Mouse (Mus musculus) midbrain, embryonic 14.5 days (tissue): ENCODE measurements around the gene Arrb1. TPM values are rescaled to one million over a fixed set of nuclear protein-coding genes. Genes with fewer than 3 reads are reported as not detected.

ENCODE experiments used
- ATAC-seq: fragments of 200-750 bp; cut with Nextera tagmentation; 2 replicates; pipeline ENCODE4 v1.8.0; 2017; ENCODE audit warnings: moderate number of reproducible peaks, moderate library complexity; ENCODE audit not compliant: low FRiP score, low TSS enrichment
- DNase-seq: peaks from one replicate; pipeline ENCODE4 v3.0.0-alpha.2; 2015
- H3K27ac ChIP-seq: fragments of 300-500 bp; sonication (generic); replicated peaks from 2 replicates; pipeline ENCODE4 v1.5.1; 2014; ENCODE audit warnings: mild to moderate bottlenecking, low read depth, low read length, moderate library complexity
- H3K27me3 ChIP-seq: fragments of 300-500 bp; sonication (generic); 2 replicates; pipeline ENCODE4 v1.6.1; 2014; ENCODE audit warnings: low read length, control low read depth, mixed read lengths; ENCODE audit not compliant: control insufficient read depth, insufficient read depth
- H3K36me3 ChIP-seq: fragments of 300-500 bp; sonication (generic); 2 replicates; pipeline ENCODE4 v1.6.1; 2014; ENCODE audit warnings: low read length, control low read depth; ENCODE audit not compliant: control insufficient read depth, insufficient read depth
- H3K4me1 ChIP-seq: fragments of 300-500 bp; sonication (generic); 2 replicates; pipeline ENCODE4 v1.6.1; 2014; ENCODE audit warnings: mild to moderate bottlenecking, antibody characterized with exemption, low read length, control low read depth; ENCODE audit not compliant: control insufficient read depth, insufficient read depth
- H3K4me2 ChIP-seq: fragments of 300-500 bp; sonication (generic); 2 replicates; pipeline ENCODE4 v1.6.1; 2014; ENCODE audit warnings: mild to moderate bottlenecking, low read length, moderate library complexity
- H3K4me3 ChIP-seq: fragments of 300-500 bp; sonication (generic); replicated peaks from 2 replicates; pipeline ENCODE4 v1.5.1; 2014; ENCODE audit warnings: low read depth, low read length
- H3K9ac ChIP-seq: fragments of 300-500 bp; sonication (generic); replicated peaks from 2 replicates; pipeline ENCODE4 v1.6.1; 2014; ENCODE audit warnings: mild to moderate bottlenecking, low read length, moderate library complexity
- H3K9me3 ChIP-seq: fragments of 300-500 bp; sonication (generic); 2 replicates; pipeline ENCODE4 v1.6.1; 2016; ENCODE audit warnings: low read length, control low read depth, mixed read lengths; ENCODE audit not compliant: control insufficient read depth
- WGBS: fragments of 180-500 bp; shearing (Covaris S2); extraction: QIAGEN DNeasy Blood & Tissue Kit; methylation state at CpG from one replicate; pipeline ENCODE4 v1.1.7; 2014; 5-methylcytosine and 5-hydroxymethylcytosine counted together
- microRNA counts: library from miRNA; unstranded; fragments of <30 nt; microRNA quantifications from one replicate; lab custom pipeline; 2016
- microRNA-seq: library from miRNA; unstranded; fragments of <30 nt; microRNA quantifications from one replicate; pipeline ENCODE4, GENCODE M21; 2016
- polyA plus RNA-seq: library from polyadenylated mRNA; unstranded; fragments of >200 nt; fragmentation: Nextera tagmentation; extraction: Ambion mirVana; gene quantifications from 2 replicates; pipeline ENCODE4 v1.2.1, GENCODE M21; 2014

The Arrb1 gene
- polyA plus RNA-seq, 1 experiment from 2014 or later: 10.3 TPM

DNA sequence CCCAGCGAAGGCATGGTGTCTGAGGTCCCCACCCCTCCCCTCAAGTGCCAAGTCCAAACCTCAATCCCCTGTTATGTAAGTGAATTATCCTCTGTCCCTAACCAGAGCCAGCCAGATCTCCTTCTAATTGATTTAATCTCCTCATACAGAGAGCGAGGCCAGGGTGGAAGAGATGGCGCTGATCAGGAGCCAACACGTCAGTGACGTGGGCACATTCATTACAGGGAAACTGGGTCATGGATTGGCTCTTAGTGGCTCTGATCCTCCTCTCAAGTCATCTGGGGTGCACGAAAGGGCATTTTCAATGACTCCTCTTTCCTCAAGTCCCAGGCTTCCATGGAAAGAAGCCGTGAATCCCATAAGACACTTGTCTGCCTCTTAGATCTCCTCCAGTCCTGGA lies 109.4 kb downstream of the Arrb1 start:
- H3K4me1 ChIP-seq: no peaks in the 10 kb centered on the region
- H3K9me3 ChIP-seq: no peaks in the 10 kb centered on the region
- H3K36me3 ChIP-seq: no peaks in the 10 kb centered on the region
- no peak overlapping the region for H3K4me3 ChIP-seq
- no peak overlapping the region for H3K4me2 ChIP-seq
- WGBS: 86% methylated on average over 7 of the region's 7 CpGs
- H3K27ac ChIP-seq: no peak overlapping the region
- no peak overlapping the region for H3K9ac ChIP-seq
- H3K27me3 ChIP-seq: no peaks in the 10 kb centered on the region
- no peak for DNase-seq
- no peak for ATAC-seq

DNA sequence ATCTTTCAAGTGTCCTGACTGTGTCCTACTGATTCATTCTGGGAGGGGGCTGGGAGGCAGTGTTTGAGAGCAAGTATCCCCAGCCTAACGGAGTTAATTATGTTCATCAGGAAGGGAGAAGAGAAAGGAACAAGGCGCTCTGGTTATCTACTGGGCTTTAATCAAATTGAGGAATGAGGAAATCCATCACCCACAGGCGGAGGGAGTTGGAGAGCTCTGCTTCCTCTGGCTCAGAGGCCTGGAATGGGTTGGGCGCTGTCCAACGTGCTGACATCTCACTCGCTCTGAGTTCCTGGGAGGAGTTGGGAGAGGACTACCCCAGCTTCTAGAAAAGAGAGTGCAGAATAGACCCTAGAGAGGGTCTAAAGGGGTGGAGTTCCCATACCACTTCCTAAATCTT lies 113.4 kb downstream of the Arrb1 start:
- Histone ChIP-seq H3K36me3 (no peaks in the 10 kb centered on the region), H3K4me1 (0 out of 2 replicates have a peak, but pooled peaks cover 7% of the 10 kb centered on the region), H3K9ac (no peak overlapping the region), H3K27ac (no peak overlapping the region), H3K4me2 (no peak overlapping the region), H3K4me3 (no peak overlapping the region), H3K27me3 (no peaks in the 10 kb centered on the region), H3K9me3 (no peaks in the 10 kb centered on the region)
- ATAC-seq (no peak), DNase-seq (peak; percentile 50)
- WGBS: 8% methylated on average over 6 of the region's 6 CpGs

DNA sequence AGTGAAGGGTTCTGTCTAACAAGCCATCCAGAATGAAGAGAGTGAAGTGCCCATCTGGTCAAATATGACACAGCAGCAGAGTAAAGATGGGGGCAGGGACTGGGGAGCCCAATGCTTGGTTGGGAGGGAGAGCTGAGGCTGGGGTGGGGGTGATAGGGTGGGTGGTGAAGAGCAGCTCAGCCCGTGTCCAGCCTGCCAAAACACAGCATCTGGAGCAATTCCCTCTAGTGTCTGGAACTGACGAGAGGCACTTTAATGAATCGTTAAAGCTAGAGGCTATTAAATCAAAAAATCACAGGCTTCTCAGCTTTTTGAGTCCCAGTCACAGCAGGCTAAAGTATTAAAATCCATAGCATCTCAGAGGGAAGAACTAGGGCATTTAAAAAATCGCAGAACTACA lies 114.3 kb downstream of the Arrb1 start:
- DNase-seq (peak; percentile 21), ATAC-seq (no peak)
- no peaks in the 10 kb centered on the region for H3K36me3 ChIP-seq
- H3K27me3 ChIP-seq: no peaks in the 10 kb centered on the region
- WGBS: 38% methylated on average over 4 of the region's 4 CpGs
- H3K9ac ChIP-seq: no peak overlapping the region
- no peak overlapping the region for H3K4me2 ChIP-seq
- no peak overlapping the region for H3K27ac ChIP-seq
- H3K4me1 ChIP-seq: 0 out of 2 replicates have a peak, but pooled peaks cover 7% of the 10 kb centered on the region
- H3K4me3 ChIP-seq: no peak overlapping the region
- H3K9me3 ChIP-seq: no peaks in the 10 kb centered on the region

DNA sequence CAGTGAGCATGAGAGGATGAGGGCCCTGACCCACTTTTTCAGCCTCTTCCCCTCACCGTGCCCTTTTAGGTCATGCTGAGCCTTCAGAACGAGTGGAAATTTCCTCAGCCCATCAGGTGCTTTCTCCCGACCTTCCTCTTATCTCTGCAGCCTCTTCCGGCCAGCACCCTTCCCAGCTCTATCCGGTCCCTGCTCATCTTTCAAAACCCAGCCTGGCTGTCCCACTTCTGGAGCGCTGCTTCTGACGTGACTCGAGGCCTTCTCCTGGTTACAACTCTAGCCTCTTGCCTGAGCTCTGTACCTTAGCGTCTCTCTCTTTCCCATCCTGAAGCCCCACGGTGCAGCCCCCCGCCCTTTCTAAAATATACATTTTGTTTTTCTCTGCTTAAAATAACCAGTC lies 119.0 kb downstream of the Arrb1 start:
- no peaks in the 10 kb centered on the region for H3K36me3 ChIP-seq
- H3K4me1 ChIP-seq: 0 out of 2 replicates have a peak, but pooled peaks cover 7% of the 10 kb centered on the region
- H3K27me3 ChIP-seq: no peaks in the 10 kb centered on the region
- H3K4me3 ChIP-seq: no peak overlapping the region
- ATAC-seq: no peak
- WGBS: 85% methylated on average over 11 of the region's 11 CpGs
- H3K9me3 ChIP-seq: no peaks in the 10 kb centered on the region
- H3K9ac ChIP-seq: no peak overlapping the region
- no peak overlapping the region for H3K4me2 ChIP-seq
- DNase-seq: no peak
- H3K27ac ChIP-seq: no peak overlapping the region

MicroRNA genes within 50 kb of the gene (microRNA counts, 519-probe panel; counts per million panel counts)
- microRNA mmu-miR-326 (lab: Ali Mortazavi, UCI): 3,597 counts per million, percentile 17 among the panel's probes with 10 or more counts

Small RNAs within 50 kb of the gene (microRNA-seq; reads per million reads assigned to microRNA genes)
- 91.4 reads per million, percentile 55 among the genes with 10 or more reads in this experiment for gene Mir326

Other genes starting within 250 kb of the Arrb1 start
- 61.6 and 89.0 TPM in 2 replicates for gene Serpinh1, start 182.2 kb upstream of the Arrb1 start, polyA plus RNA-seq
- gene Gdpd5, start 154.1 kb upstream of the Arrb1 start, polyA plus RNA-seq: 38.9 and 40.0 TPM in 2 replicates
- 10.7 and 11.6 TPM in 2 replicates for gene Klhl35, start 69.5 kb upstream of the Arrb1 start, polyA plus RNA-seq
- 488 and 521 TPM in 2 replicates for gene Rps3, start 51.7 kb upstream of the Arrb1 start, polyA plus RNA-seq
- 1.2 and 1.6 TPM in 2 replicates for gene Tpbgl, start 91.6 kb downstream of the Arrb1 start, polyA plus RNA-seq
- gene Slco2b1, start 175.9 kb downstream of the Arrb1 start, polyA plus RNA-seq: 2.5 and 4.7 TPM in 2 replicates
- gene Olfr520, start 194.8 kb downstream of the Arrb1 start, polyA plus RNA-seq: not detected in 2 replicates
- gene Olfr521, start 228.0 kb downstream of the Arrb1 start, polyA plus RNA-seq: not detected in 2 replicates